Mouse (Mus musculus): ENCODE measurements around the gene Galc. TPM values are rescaled to one million over a fixed set of nuclear protein-coding genes. Genes with fewer than 3 reads are reported as not detected.
A peak's percentile ranks its signal among the peaks of the same experiment; 100 is the strongest.

Gene Galc
- total RNA-seq, 2 experiments from 2014 or later = 4.6 to 5.6 TPM

- DNase-seq = no peak
- intact Hi-C loops (cut with DNase I) = no loop called here
- no peak for TF ChIP-seq CTCF (IDR thresholded peaks at IDR 0.05)
- no peak overlapping the region for H3K4me3 ChIP-seq
- no peak overlapping the region for H3K27ac ChIP-seq
Measured at GRCm38 (mm10) chr12:98205450-98206051, 53.7 kb downstream of the Galc start.

GRCm38 (mm10) chr12:98197401-98197800, 61.9 kb downstream of the Galc start:
- Histone ChIP-seq H3K27ac (no peak overlapping the region), H3K4me3 (no peak overlapping the region)
- DNase-seq = no peak
- intact Hi-C loops (cut with DNase I) = no loop called here
- TF ChIP-seq CTCF (IDR thresholded peaks at IDR 0.05) = no peak

GRCm38 (mm10) chr12:98190201-98190600, 69.1 kb downstream of the Galc start:
- no peak overlapping the region for H3K27ac ChIP-seq
- no peak overlapping the region for H3K4me3 ChIP-seq
- no peak for DNase-seq
- intact Hi-C loops (cut with DNase I) = no loop called here
- TF ChIP-seq CTCF (IDR thresholded peaks at IDR 0.05) = no peak

GRCm38 (mm10) chr12:98189096-98189495, 70.2 kb downstream of the Galc start:
- no peak for TF ChIP-seq CTCF (IDR thresholded peaks at IDR 0.05)
- no peak for DNase-seq
- H3K27ac ChIP-seq = no peak overlapping the region
- H3K4me3 ChIP-seq = no peak overlapping the region
- intact Hi-C loops (cut with DNase I) = no loop called here

DNA sequence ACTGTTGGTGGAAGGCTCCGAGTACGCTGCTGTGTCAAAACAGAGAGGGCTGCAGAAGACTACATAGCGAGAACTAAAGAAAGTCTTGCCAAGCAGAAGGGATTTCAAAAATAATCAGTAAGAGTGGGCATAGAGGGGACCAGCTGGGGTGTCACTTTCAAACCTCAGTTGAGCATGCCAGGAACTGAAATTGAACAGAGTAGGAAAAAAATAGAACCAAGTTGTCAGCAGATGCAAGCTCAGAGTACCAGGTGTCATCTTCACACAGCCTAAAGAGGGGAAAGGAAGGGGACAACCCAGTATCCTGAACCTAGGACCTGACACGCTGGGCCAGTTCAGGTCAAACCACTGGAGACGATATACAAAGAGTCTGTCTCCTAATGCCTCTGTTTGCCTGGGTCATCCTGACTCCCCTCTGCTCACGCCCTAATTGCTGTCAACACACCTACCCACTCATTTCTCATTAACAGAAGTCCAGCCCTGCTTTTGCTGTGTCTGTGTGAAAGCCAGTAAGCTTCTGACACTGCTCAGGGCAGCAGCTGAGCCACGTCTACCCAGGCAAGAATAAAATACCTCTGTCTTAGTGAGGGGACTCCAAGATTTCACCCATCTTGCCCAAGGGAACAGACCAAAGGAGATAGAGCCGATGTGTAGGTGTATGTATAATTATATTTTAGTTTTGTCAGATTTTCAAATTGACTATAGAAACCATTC, 71.9 kb downstream of the Galc start:
- no peak for TF ChIP-seq CTCF (IDR thresholded peaks at IDR 0.05)
- intact Hi-C loops (cut with DNase I) = no loop called here
- no peak for DNase-seq
- H3K4me3 ChIP-seq = no peak overlapping the region
- H3K27ac ChIP-seq = no peak overlapping the region

GRCm38 (mm10) chr12:98181729-98182128, 77.5 kb downstream of the Galc start:
- no peak for DNase-seq
- Histone ChIP-seq H3K4me3 (no peak overlapping the region), H3K27ac (no peak overlapping the region)
- TF ChIP-seq CTCF (IDR thresholded peaks at IDR 0.05) = peak; percentile 79
- intact Hi-C loops (cut with DNase I) = loop anchor here (5.0 kb wide), 1 partner anchor 309 kb away; no protein-coding TSS in a partner anchor

DNA sequence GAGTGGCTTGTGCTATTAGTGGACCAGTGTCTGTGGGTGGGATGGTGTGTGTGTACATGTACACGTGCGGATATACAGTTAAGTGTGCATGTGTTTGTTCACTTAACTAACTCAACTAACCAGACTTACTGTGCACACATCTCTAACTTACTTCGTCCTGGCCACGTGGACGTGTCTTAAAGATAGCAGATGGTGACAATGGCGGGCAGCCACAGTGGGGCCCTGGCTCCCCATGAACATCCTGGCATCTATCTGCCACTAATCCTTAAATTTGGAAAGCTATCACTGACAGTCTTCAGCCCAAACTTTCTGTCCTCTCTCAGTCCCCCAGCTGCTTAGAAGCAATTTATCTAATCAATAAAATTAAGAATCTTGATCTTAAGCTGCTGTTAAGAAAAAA, 78.5 kb downstream of the Galc start:
- Histone ChIP-seq H3K4me3 (no peak overlapping the region), H3K27ac (no peak overlapping the region)
- intact Hi-C loops (cut with DNase I) = loop anchor here (5.0 kb wide), 1 partner anchor 309 kb away; no protein-coding TSS in a partner anchor
- no peak for DNase-seq
- no peak for TF ChIP-seq CTCF (IDR thresholded peaks at IDR 0.05)

DNA sequence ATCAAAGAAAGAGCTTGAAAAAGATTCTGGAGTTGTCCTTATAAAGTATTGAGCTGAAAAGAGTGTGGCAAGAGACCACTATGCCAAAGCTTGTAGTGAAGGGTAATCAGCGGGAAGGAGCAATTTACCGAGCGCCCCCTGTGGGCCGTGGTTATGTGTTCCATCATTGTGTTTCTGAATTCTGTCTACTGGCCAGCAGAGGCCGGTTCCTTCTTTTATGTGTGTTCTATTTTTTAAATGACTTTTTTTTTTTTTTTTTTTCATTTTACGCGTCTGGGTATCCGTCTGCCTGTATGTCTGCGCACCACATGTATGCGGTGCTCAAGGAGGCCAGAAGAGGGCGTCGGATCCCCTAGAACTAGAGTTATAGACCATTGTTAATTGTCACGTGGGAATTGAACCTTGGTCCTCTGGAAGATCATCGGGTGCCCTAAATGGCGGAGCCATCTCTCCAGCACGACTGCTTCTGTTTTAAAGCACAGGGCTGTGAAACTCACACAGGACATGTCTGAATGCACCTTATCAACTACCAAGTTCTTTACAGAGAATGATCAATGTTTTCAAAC, 78.9 kb downstream of the Galc start:
- intact Hi-C loops (cut with DNase I) = loop anchor here (5.0 kb wide), 1 partner anchor 308 kb away; no protein-coding TSS in a partner anchor

DNA sequence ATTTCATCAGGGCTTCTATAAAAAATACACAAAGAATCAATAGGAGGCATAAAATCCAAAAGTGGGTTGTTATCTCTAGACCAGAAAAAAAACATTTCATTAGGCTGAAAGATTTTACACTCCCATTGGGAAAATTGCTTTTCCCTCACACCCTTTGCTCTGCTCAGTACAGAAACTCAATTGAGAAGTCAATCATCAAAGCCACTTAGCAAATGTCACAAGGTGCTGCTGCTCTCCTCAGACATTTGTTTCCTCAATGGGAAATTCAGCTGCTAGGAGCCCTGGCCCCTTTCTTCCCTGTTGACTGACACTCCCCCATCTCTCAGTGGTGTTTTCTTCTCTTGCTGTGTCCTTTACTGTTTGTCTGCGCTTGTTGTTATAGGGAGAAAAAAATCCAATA, 79.8 kb downstream of the Galc start:
- Histone ChIP-seq H3K4me3 (no peak overlapping the region), H3K27ac (no peak overlapping the region)
- intact Hi-C loops (cut with DNase I) = no loop called here
- no peak for TF ChIP-seq CTCF (IDR thresholded peaks at IDR 0.05)
- no peak for DNase-seq

More for the DNA sequence above, 78.9 kb downstream of the Galc start:
- H3K27ac ChIP-seq = no peak overlapping the region
- DNase-seq = no peak
- no peak overlapping the region for H3K4me3 ChIP-seq
- TF ChIP-seq CTCF (IDR thresholded peaks at IDR 0.05) = no peak

- intact Hi-C loops (cut with DNase I) = no loop called here
- no peak for TF ChIP-seq CTCF (IDR thresholded peaks at IDR 0.05)
- no peak for DNase-seq
- no peak overlapping the region for H3K4me3 ChIP-seq
- H3K27ac ChIP-seq = no peak overlapping the region
Measured at GRCm38 (mm10) chr12:98176632-98177031, 82.6 kb downstream of the Galc start.

DNA sequence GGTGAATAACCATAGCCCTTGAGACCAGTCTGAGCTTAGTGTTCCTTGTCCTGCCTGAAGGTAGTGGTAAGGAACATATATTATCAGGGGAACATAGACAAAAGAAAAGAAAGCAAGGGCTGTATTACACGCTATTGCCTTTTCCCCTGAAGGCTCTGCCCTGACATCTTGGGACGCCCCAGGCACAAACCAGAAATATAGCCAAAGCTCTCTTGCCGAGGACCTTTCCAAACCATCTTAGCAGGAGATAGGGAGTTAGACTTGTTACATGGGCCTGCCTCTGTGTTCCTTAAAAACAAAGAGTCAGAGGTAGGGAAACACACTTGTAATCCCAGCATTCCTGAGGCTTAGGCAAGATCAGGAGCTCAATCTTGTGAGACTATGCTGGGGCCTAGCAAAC, 97.4 kb downstream of the Galc start:
- Histone ChIP-seq H3K27ac (no peak overlapping the region), H3K4me3 (no peak overlapping the region)
- intact Hi-C loops (cut with DNase I) = no loop called here
- DNase-seq = no peak
- TF ChIP-seq CTCF (IDR thresholded peaks at IDR 0.05) = no peak

DNA sequence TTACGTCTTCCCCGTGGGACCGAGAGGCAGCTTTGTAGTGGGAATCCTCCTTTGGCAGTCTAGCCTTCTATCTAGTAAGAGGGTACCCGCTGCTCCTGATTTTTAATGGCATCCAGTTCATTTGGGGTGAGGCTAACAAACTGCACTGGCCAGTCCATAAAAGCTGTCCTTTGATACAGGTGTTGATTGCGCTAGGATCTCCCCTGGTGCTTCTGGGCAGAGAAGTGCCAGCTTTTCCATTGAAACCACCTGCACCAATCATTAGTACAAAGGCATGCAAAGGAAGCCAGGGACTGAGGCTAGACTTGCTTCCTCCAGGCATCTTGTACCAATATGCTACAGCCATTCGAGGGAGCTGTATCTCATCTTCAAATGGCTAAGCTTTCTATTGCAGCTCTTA, 98.4 kb downstream of the Galc start:
- intact Hi-C loops (cut with DNase I) = no loop called here
- no peak for DNase-seq
- no peak for TF ChIP-seq CTCF (IDR thresholded peaks at IDR 0.05)
- Histone ChIP-seq H3K4me3 (no peak overlapping the region), H3K27ac (no peak overlapping the region)

Other genes starting within 250 kb of the Galc start
- under 1 TPM; 0.11 to 0.15 TPM for gene Gpr65, start 9.2 kb upstream of the Galc start, total RNA-seq (2021)

All from gastrocnemius, adult 2 months (tissue).